Mouse (Mus musculus): Measurements from ENCODE around the gene Opn3.

The Opn3 gene

GRCm38 (mm10) chr1:175659900-175660299, 32.7 kb downstream of the Opn3 start:
- DNase-seq (ENCODE audit: extremely low spot score, low read depth, low spot score): no peak

GRCm38 (mm10) chr1:175648615-175649014, 44.0 kb downstream of the Opn3 start:
- DNase-seq (ENCODE audit: extremely low spot score, low read depth, low spot score): no peak

- DNase-seq (ENCODE audit: extremely low spot score, low read depth, low spot score): no peak
These were observed 45.6 kb downstream of the Opn3 start for GRCm38 (mm10) chr1:175646952-175647351.

DNA sequence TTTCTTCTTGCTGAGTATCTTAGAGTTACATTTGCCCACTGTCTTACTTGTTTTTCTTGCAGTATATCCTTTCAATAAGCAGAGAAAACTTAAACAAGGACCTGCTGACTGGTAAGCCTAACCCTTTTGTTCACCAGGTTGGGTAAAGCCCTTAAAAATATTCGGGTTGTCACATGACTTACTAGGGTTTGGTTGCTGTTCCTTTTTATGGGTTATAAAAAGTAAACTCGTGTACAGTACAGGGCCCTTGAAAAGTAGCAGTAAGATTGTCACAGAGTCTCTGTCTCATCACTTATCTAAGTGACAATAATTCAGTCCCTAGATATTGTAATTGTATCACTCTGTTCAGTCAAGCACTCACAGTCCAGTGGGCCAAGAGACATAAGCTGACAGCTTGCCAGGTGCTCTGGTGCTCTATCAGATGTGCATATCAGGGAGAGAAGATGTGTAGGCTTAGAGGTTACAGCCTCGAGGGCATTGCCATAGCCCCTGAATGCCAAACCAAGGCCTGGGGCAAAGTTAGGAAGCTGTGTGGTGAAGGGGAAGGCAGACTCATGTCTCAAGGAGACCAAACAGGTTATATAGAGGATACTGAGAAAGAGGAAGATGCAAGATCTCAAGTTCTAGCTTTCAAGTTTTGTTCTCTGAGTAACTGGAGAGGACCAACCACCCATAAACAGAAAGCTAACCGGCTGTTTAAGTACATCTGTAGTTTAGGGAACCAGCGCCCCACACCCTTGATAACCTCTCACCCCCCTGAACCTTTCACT, 48.9 kb downstream of the Opn3 start:
- DNase-seq (ENCODE audit: extremely low spot score, low read depth, low spot score): no peak

DNA sequence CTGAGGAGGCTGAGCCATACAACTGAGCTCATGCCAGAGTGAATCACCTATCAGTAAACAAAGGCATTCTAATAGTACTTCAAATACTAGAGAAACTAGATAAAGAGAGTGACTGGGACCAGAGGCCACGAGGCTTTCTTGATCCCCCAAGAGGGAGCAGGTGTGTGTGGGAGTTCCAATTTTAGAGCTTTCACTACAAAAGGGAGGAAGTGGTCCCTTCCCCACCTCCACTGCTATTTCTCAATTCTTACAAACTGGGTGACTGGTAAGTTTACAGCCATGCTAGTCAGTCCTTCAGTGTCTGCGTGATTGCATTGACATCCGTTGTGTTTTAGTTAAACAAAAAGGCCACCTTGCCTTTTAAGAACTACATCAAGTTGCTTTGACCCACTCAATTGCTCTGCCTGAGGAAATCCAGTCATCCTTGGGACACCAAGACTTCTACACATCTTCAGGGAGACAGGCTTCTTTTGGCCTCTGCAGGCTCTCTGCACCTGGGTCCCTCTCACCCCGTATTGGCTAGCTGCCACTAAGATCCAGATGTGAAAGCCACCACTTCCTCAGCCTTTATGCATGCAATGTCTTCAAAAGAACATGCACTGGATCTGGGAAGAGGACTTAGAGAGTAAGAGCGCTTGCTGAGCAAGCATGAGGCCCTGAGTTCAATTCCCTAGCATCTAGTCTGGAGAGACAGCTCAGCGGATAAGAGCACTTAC, 52.0 kb downstream of the Opn3 start:
- DNase-seq (ENCODE audit: extremely low spot score, low read depth, low spot score): no peak

- DNase-seq (ENCODE audit: extremely low spot score, low read depth, low spot score): no peak
These were observed 53.5 kb downstream of the Opn3 start for GRCm38 (mm10) chr1:175639072-175639471.

DNA sequence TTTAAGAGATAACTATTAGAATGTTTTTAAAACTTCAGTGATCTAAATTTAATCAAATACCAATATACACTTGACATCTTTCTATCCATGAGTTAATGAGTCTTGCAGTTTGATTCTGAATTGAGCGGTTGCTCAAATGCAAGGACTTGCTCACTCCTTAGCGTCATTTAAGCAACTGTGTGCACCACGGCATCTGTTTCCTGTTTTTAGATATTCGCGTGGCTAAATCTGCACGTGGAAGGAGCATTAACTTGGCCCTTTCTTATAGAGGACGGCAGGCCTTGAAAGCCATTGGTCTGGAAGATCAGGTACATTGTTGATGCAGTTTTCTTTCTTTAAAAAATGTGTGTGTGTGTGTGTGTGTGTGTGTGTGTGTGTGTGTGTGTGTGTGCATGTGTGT, 54.9 kb downstream of the Opn3 start:
- no peak for DNase-seq (ENCODE audit: extremely low spot score, low read depth, low spot score)

DNA sequence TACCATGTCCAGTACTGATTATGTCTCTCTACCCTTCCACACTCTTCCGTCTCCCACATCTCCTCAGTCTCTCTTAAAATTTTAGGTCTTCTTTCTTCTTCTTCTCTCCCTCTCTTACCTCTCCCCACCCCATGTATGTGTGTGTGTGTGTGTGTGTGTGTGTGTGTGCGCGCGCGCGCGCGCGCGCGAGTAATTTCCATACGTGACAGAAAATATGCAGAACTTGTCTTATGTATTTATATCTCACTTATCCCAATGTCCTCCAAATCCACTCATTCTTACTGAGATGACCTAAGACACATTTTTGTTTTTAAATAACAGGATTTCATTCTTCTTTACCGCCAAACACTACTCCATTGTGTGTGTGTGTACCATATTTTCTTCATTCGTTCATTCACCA, 60.1 kb downstream of the Opn3 start:
- DNase-seq (ENCODE audit: extremely low spot score, low read depth, low spot score): no peak

- DNase-seq (ENCODE audit: extremely low spot score, low read depth, low spot score): no peak
These were observed 60.8 kb downstream of the Opn3 start for GRCm38 (mm10) chr1:175631721-175632221.

DNA sequence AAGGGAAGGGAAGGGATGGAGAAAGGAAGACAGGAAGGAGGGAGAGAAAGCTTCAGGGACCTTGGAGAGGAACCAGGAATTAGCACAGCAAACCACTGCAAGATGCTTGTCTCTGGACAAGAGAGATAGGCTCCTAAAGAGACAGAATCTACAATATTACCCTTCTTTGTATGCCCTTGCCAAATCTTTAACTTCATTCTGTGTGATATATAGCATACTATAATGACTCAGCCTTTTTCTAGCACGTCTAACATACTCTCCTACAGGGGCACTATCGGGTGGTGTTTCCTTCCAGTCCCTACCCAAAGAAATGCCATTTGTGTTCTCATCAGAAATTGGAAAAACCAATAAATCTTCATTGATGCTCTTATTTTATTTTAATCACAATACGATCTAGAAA, 61.5 kb downstream of the Opn3 start:
- no peak for DNase-seq (ENCODE audit: extremely low spot score, low read depth, low spot score)

DNA sequence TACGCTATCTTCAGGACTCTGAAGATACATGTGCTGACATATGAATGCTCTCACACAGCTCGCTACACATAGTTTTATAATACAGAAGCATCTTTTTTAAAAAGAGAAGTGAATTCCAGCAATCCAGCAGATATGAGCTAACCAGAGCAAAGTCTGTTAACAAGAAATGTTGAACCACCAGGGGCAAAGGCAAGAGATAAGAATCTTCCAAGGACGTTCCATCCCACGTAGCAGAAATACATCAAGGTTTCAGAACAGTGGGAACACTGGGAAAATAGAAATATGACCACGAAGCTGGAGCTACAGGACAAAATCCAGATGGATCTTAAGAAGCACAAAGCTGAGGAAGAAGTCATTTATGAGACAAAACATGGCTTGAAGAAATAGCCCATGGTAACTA, 62.2 kb downstream of the Opn3 start:
- DNase-seq (ENCODE audit: extremely low spot score, low read depth, low spot score): no peak

GRCm38 (mm10) chr1:175629248-175629647, 63.3 kb downstream of the Opn3 start:
- no peak for DNase-seq (ENCODE audit: extremely low spot score, low read depth, low spot score)

- DNase-seq (ENCODE audit: extremely low spot score, low read depth, low spot score): no peak
These were observed 66.4 kb downstream of the Opn3 start for GRCm38 (mm10) chr1:175625990-175626692.

DNA sequence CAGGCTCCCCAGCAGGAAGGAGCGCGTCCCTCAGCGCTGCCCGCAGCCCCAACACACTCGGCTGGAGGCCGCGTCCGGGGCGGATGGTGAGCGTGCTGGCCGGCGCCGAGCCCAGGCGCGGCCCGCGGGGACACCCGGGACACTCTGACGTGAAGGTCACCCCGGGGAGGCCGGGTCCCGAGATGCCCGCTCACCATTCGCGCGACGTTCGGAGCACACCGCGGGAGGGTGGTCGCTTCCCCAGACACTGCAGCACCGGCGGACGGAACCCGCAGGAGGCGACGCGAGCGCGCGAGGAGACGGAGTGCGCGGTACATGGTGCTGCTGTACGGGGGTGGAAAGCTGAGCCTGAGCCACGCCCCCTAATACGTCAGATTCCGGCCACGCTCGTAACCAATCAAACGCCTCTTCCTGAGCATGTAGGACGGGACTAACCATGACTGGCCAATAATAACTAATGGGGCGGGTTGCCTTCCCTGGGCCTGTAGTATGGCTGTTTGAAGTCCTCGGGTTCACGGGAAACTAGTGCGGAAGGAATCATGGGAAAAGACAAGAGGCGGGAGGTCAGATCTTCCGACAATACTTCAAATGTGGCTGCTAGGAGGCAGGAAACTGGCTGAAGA, 67.2 kb downstream of the Opn3 start, which contains the start of gene Fh1:
TSS of gene Fh1 (minus strand) at position 379 of the 623 bp plus-strand sequence.
- DNase-seq (ENCODE audit: extremely low spot score, low read depth, low spot score): peak; percentile 86

DNA sequence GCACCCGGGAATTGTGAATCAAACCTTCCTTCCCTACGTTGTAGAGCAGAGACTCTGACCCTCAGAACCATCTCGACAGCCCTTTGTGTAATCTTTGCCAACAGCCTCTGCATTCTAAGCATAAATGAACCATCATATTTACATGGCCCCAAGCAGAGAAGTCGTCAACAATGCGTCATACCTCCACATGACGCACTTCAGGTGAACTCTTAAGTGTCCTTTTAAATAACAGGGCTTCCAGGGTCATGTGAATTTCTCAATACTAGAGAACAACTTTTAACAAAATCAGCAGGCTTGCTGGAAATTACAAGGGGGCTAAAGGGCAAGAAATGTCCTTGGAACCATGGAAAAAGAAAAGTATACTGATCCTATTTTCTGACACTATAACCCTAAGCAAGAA, 68.9 kb downstream of the Opn3 start:
- DNase-seq (ENCODE audit: extremely low spot score, low read depth, low spot score): no peak

DNA sequence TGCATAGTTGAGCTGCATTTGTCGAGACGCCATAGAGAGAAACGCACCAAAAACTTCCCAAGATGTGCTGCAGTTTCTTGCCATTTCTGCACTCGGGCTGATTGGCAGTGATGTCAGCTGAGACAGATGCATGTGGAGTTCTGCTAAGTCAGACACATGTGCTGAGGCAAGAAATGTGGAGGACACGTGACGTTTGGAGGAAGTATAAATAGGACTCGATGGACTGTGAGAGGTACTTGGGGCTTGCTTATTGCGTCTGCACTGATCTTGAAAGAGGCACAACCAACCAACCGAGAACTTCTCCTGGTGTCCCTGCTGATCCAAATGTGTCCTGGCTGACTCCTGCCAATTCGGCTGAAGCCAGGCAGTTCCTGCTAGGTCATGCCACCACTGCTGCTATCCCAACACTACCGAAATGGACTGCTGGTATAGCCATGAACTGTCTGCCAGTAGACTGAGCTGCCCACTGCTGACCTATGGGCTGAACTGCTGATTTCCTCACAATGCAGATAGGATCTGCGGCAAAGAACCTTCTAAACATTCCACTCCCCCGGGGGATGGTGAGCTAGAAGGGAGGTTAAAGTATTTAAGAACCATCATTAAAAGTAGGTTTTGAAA, 72.7 kb downstream of the Opn3 start, which contains the start of gene Kmo:
TSS of gene Kmo (plus strand) at position 568 of the 618 bp plus-strand sequence.
- no peak for DNase-seq (ENCODE audit: extremely low spot score, low read depth, low spot score)

DNA sequence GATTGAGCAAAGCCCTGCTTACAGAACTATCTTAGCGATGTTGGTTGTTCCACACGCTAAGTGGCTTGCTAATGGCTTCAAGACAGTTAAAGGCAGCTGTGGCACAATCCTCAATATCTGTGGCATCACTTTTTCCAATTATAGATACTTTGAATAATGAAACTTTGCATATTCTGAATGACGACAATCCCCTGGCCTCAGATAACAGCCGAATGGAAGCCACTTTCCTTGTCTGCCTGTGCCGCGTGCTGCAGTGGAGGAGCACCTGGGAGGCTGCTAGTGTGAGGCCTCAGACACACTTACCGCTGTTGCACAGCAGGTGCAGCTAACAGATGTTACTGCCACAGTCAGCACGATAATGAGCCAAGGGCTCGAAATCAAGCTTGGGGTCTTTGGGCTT, 77.6 kb downstream of the Opn3 start:
- no peak for DNase-seq (ENCODE audit: extremely low spot score, low read depth, low spot score)
